In the genomic region with DNA sequence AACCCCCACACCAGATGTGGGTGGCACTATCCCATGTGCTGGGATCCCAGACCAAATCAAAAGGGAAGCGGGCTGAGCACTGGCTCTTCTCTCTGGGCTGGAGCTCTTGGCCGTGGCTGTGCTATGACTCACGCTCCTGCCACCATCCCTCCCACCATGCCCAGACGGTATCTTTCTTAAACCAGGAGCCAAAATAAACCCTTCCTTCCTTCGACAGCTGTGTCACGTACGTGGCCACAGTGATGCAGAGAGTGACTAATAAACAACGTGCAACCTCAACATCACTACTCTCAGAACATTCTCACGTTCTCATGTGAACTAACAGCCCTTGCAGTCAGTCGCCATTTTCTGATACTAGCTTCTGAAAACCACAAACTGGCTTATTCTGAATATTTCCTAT, we compare ENCODE assay signal across 11 mouse cellular contexts. TPM values are rescaled to one million over a fixed set of nuclear protein-coding genes. Genes with fewer than 3 reads are reported as not detected.
DNase-seq lines count a peak whose midpoint lies in the region; TF ChIP-seq lines count a peak whose summit lies in the region.
"Had no signal": no experiment of that assay in that cellular context is flagged by ENCODE, and none has a peak within 500 bp of the region (broad histone marks: within the 10 kb centered on the region; RNA-seq: fewer than 3 reads in every experiment).

No protein-coding gene starts in this region.

- H3K27me3 ChIP-seq in midbrain, embryonic 10.5 days (ENCODE audit: low read depth, poor library complexity, severe bottlenecking), result no peaks in the 10 kb centered on the region
- H3K27me3 ChIP-seq: embryonic facial prominence, embryonic 13.5 days had no signal

- no peaks in the 10 kb centered on the region for H3K9me3 ChIP-seq in midbrain, embryonic 10.5 days (replicated peaks)

- no peak overlapping the region for H3K4me3 ChIP-seq in left cerebral cortex, adult 2 months
- H3K4me3 ChIP-seq in midbrain, embryonic 10.5 days, result no peak overlapping the region
- H3K4me3 ChIP-seq: embryonic facial prominence, embryonic 13.5 days had no signal

- peak; percentile 79 for DNase-seq in right cerebral cortex, adult 18-20 months
- no peak for DNase-seq in right cerebral cortex, postnatal 4 days
- DNase-seq in brain, adult 2 months (ENCODE audit: low read depth, low spot score), result peak; percentile 87
- DNase-seq in left cerebral cortex, adult 2 months (ENCODE audit: extremely low spot score in 1 of 2, low spot score in 2 of 2), result peak; percentile 29 to 53
- DNase-seq in spleen, postnatal 36 days (ENCODE audit: low spot score in 2 of 2), result no peak
- no peak for DNase-seq in midbrain, embryonic 10.5 days (ENCODE audit: low spot score)
- DNase-seq in gastrocnemius, adult 18-20 months (ENCODE audit: low spot score), result no peak
- DNase-seq: kidney, postnatal 25 days; thymus, adult 2 months had no signal

- peaks cover 15% of the 10 kb centered on the region for H3K4me1 ChIP-seq in midbrain, embryonic 10.5 days
- H3K4me1 ChIP-seq: embryonic facial prominence, embryonic 13.5 days had no signal

- intact Hi-C loops in left cerebral cortex, adult 2 months (cut with DNase I), result loop anchor here (2.0 kb wide), 2 partner anchors 25 to 73 kb away; no protein-coding TSS in a partner anchor

- no peak for TF ChIP-seq CTCF in left cerebral cortex, adult 2 months (IDR thresholded peaks at IDR 0.05)

- WGBS in midbrain, embryonic 10.5 days, result 89% methylated on average over 10 of the region's 10 CpGs

- H3K27ac ChIP-seq in left cerebral cortex, adult 2 months, result peak overlapping the region; percentile 90
- H3K27ac ChIP-seq in midbrain, embryonic 10.5 days (replicated peaks), result no peak overlapping the region
- H3K27ac ChIP-seq: embryonic facial prominence, embryonic 13.5 days; liver, embryonic 14.5 days had no signal

- H3K36me3 ChIP-seq in midbrain, embryonic 10.5 days, result peaks cover 72% of the 10 kb centered on the region

RNA-seq across cellular contexts. Expression of a gene that starts 38.1 kb away (rescaled TPM):
- total RNA-seq in left cerebral cortex, adult 2 months (2021), result 10 to 100 TPM in 1 of 2 experiments, 1 to 10 TPM in 1; 8.7 to 10.4 TPM
- 0.10 and 0.12 TPM in 2 replicates for polyA plus RNA-seq in midbrain, embryonic 10.5 days (2016; fragmentation: Nextera tagmentation; extraction: Ambion mirVana)
- 1 to 10 TPM; 8.0 to 9.5 TPM for total RNA-seq in gastrocnemius, adult 18-20 months (2021)

Comparison
In these comparisons a context has a peak if more than half of its experiments do, and no peak if none do; other contexts are left out.
1. DNase-seq: peak in right cerebral cortex, adult 18-20 months (single experiment), brain, adult 2 months (single experiment) and left cerebral cortex, adult 2 months (2 of 2); none in right cerebral cortex, postnatal 4 days (single experiment), spleen, postnatal 36 days (0 of 2), midbrain, embryonic 10.5 days (single experiment) and gastrocnemius, adult 18-20 months (single experiment).